Mouse (Mus musculus) myocyte (in vitro differentiated cells): Measurements from ENCODE around the gene Rbm38.

Experiments used
- CEBPB ChIP-seq: IDR thresholded peaks from 2 replicates; pipeline ENCODE4 v1.6.1; 2011; ENCODE audit warnings: mild to moderate bottlenecking, moderate library complexity; ENCODE audit not compliant: poor library complexity, insufficient read depth, severe bottlenecking
- E2F4 ChIP-seq: IDR thresholded peaks from one replicate; pipeline ENCODE4 v1.6.1; 2011; ENCODE audit warnings: mild to moderate bottlenecking, control low read depth, moderate library complexity; ENCODE audit not compliant: insufficient read depth
- MAX ChIP-seq: IDR thresholded peaks from one replicate; pipeline ENCODE4 v1.6.1; 2011; ENCODE audit warnings: low read depth, mild to moderate bottlenecking, control low read depth
- POLR2A ChIP-seq: IDR thresholded peaks from one replicate; pipeline ENCODE4 v1.6.1; 2011; ENCODE audit warnings: low read depth, mild to moderate bottlenecking, control low read depth, moderate library complexity; ENCODE audit not compliant: insufficient read length
- REST ChIP-seq: IDR thresholded peaks from one replicate; pipeline ENCODE4 v1.6.1; 2011; ENCODE audit warnings: mild to moderate bottlenecking, control low read depth, moderate library complexity; ENCODE audit not compliant: insufficient read depth, insufficient read length
- SRF ChIP-seq: IDR thresholded peaks from one replicate; pipeline ENCODE4 v1.6.1; 2011; ENCODE audit warnings: low read depth; ENCODE audit not compliant: control insufficient read depth, insufficient read length
- TCF12 ChIP-seq: IDR thresholded peaks from one replicate; pipeline ENCODE4 v1.6.1; 2011; ENCODE audit warnings: mild to moderate bottlenecking, control low read depth; ENCODE audit not compliant: poor library complexity, insufficient read depth, severe bottlenecking
- USF1 ChIP-seq: IDR thresholded peaks from one replicate; pipeline ENCODE4 v1.6.1; 2011; ENCODE audit warnings: low read depth, mild to moderate bottlenecking, control low read depth, moderate library complexity

DNA sequence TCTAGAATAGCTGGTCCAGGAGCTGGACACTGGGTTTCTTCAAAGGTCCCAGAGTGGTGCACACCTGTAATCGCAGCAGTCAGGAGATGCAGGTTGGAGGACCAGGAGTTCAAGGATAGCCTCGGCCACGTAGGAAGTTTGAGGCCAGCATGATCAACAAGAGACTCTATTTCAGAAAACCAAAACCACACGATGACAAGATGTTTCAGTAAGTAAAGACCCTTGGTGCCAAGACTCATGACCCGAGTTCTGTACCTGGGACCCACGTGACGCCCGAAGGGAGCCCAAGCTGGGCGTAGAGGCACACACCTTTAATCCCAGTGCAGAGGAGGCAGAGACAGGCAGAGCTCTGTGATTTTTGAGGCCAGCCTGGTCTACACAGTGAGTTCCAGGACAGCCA is 62.8 kb downstream of the Rbm38 start:
- no peak for TF ChIP-seq USF1
- no peak for TF ChIP-seq POLR2A
- no peak for TF ChIP-seq MAX
- TF ChIP-seq REST, result no peak
- TF ChIP-seq E2F4, result no peak
- TF ChIP-seq TCF12, result no peak
- no peak for TF ChIP-seq SRF
- no peak for TF ChIP-seq CEBPB
